Mouse (Mus musculus) skeletal muscle tissue, adult 2 months (tissue): Measurements from ENCODE around the gene H2-D1.

ENCODE experiments used
- DNase-seq: peaks from one replicate; pipeline ENCODE4 v3.0.0-alpha.2; 2012; ENCODE audit warnings: low read depth, low spot score

H2-D1 gene

GRCm38 (mm10) chr17:35240384-35241304 is 21.9 kb upstream of the H2-D1 start:
- DNase-seq: no peak

- peak; percentile 96 for DNase-seq
These were observed 21.1 kb upstream of the H2-D1 start, which contains the start of gene Ddx39b for GRCm38 (mm10) chr17:35241305-35242014. Ddx39b (plus strand) TSS chr17:35241746.

GRCm38 (mm10) chr17:35242015-35242941 is 20.3 kb upstream of the H2-D1 start:
- DNase-seq: peak; percentile 61

GRCm38 (mm10) chr17:35243086-35243485 is 19.4 kb upstream of the H2-D1 start:
- DNase-seq: no peak

GRCm38 (mm10) chr17:35244999-35245398 is 17.5 kb upstream of the H2-D1 start:
- DNase-seq: no peak

GRCm38 (mm10) chr17:35245731-35246623 is 16.6 kb upstream of the H2-D1 start:
- DNase-seq: no peak

- DNase-seq: no peak
These were observed 15.4 kb upstream of the H2-D1 start for GRCm38 (mm10) chr17:35247144-35247543.

- no peak for DNase-seq
These were observed 13.5 kb upstream of the H2-D1 start for GRCm38 (mm10) chr17:35248986-35249385.

GRCm38 (mm10) chr17:35249451-35250197 is 12.9 kb upstream of the H2-D1 start:
- no peak for DNase-seq

- no peak for DNase-seq
These were observed 12.0 kb upstream of the H2-D1 start for GRCm38 (mm10) chr17:35250348-35251120.

GRCm38 (mm10) chr17:35251162-35251719 is 11.3 kb upstream of the H2-D1 start:
- DNase-seq: no peak

GRCm38 (mm10) chr17:35251981-35252380 is 10.5 kb upstream of the H2-D1 start:
- no peak for DNase-seq

GRCm38 (mm10) chr17:35252619-35253292 is 9.8 kb upstream of the H2-D1 start:
- DNase-seq: no peak

- no peak for DNase-seq
These were observed 9.0 kb upstream of the H2-D1 start for GRCm38 (mm10) chr17:35253293-35254093.

- no peak for DNase-seq
These were observed 8.1 kb upstream of the H2-D1 start for GRCm38 (mm10) chr17:35254241-35255098.

GRCm38 (mm10) chr17:35255301-35255700 is 7.2 kb upstream of the H2-D1 start:
- DNase-seq: no peak
